Mouse (Mus musculus): Measurements from ENCODE around the gene Aig1.

- TF ChIP-seq POLR2A (IDR thresholded peaks at IDR 0.05; ENCODE audit: borderline replicate concordance, insufficient read depth, low read length) (no peak), CTCF (IDR thresholded peaks at IDR 0.05; ENCODE audit: borderline replicate concordance, insufficient read depth, low read depth, low read length) (no peak)
Observed at GRCm38 (mm10) chr10:13715584-13715983, 153.2 kb downstream of the Aig1 start.
